Mouse (Mus musculus): Measurements from ENCODE around the gene Phactr1.

DNA sequence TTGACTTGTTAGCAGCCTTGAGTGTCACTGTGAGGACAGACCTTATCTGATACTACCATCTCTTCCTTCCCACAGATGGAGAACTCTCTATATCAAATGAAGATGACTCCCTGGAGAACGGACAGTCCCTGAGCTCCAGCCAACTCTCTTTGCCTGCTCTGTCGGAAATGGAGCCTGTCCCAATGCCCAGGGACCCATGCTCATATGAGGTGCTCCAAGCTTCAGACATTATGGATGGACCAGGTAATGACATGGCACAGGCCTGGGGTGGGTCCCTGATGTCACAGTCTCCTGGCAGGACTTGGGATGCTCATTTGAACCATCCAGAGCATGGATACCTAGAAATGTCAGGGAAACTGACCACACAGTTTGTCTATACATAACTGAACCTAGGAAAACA is 376.7 kb downstream of the Phactr1 start:
- TF ChIP-seq CTCF (IDR thresholded peaks at IDR 0.05; ENCODE audit: low read depth, low read length) (no peak), POLR2A (IDR thresholded peaks at IDR 0.05; ENCODE audit: extremely low read depth, insufficient read depth, low read length) (no peak)
